Mouse (Mus musculus): ENCODE measurements at regions not wholly inside any gene's neighbourhood (a gene's known extent, or its start where the extent isn't known, plus 50 kb on each side); places are given as distances from the start of the nearest gene placed in this dataset.

GRCm38 (mm10) chr3:73409929-73410522 lies 298.2 kb downstream of the Bche start:
- Histone ChIP-seq H3K36me3 (ENCODE audit: control insufficient read depth in 1 of 2, insufficient read depth in 2 of 2, low read length in 2 of 2) (no peaks in the 10 kb centered on the region), H3K4me1 (ENCODE audit: control insufficient read depth in 1 of 2, insufficient read depth in 2 of 2, low read length in 2 of 2) (no peaks in the 10 kb centered on the region), H3K9ac (ENCODE audit: control insufficient read depth, low read depth, low read length, poor library complexity, severe bottlenecking) (no peak overlapping the region), H3K79me2 (ENCODE audit: control insufficient read depth, insufficient read depth, low read length, poor library complexity) (no peaks in the 10 kb centered on the region), H3K4me3 (ENCODE audit: control insufficient read depth in 1 of 2, insufficient read depth in 1 of 2, low read depth in 2 of 2, low read length in 2 of 2) (no peak overlapping the region), H3K27ac (ENCODE audit: control insufficient read depth, low read depth, low read length) (no peak overlapping the region), H3K9me3 (replicated peaks; ENCODE audit: insufficient read depth, low read length) (no peaks in the 10 kb centered on the region), H3K27me3 (ENCODE audit: control insufficient read depth in 1 of 2, insufficient read depth in 2 of 2, low read length in 2 of 2) (no peaks in the 10 kb centered on the region)
- TF ChIP-seq KAT2A (conservative IDR thresholded peaks at IDR 0.05; ENCODE audit: low read depth, low read length): no peak
- TF ChIP-seq POLR2AphosphoS2 (IDR thresholded peaks at IDR 0.05; ENCODE audit: low read length): no peak
- TF ChIP-seq HCFC1 (IDR thresholded peaks at IDR 0.05; ENCODE audit: low read depth, low read length): no peak
- TF ChIP-seq POLR2A (IDR thresholded peaks at IDR 0.05; ENCODE audit: control insufficient read depth in 1 of 2, insufficient read depth in 1 of 2, low read depth in 1 of 2, low read length in 2 of 2, poor library complexity in 1 of 2): no peak
- TF ChIP-seq TAL1 (IDR thresholded peaks at IDR 0.05; ENCODE audit: low read length): no peak
- TF ChIP-seq NRF1 (IDR thresholded peaks at IDR 0.05; ENCODE audit: insufficient read depth, low read depth, low read length, poor library complexity, severe bottlenecking): no peak
- TF ChIP-seq SMC3 (IDR thresholded peaks at IDR 0.05; ENCODE audit: low read depth, low read length): no peak
- TF ChIP-seq GABPA (IDR thresholded peaks at IDR 0.05; ENCODE audit: low read depth, low read length): no peak
- DNase-seq (ENCODE audit: low read depth, low spot score): no peak

- Histone ChIP-seq H3K4me3 (ENCODE audit: control insufficient read depth in 1 of 2, insufficient read depth in 1 of 2, low read depth in 2 of 2, low read length in 2 of 2) (no peak overlapping the region), H3K27me3 (ENCODE audit: control insufficient read depth in 1 of 2, insufficient read depth in 2 of 2, low read length in 2 of 2) (no peaks in the 10 kb centered on the region), H3K79me2 (ENCODE audit: control insufficient read depth, insufficient read depth, low read length, poor library complexity) (no peaks in the 10 kb centered on the region), H3K4me1 (ENCODE audit: control insufficient read depth in 1 of 2, insufficient read depth in 2 of 2, low read length in 2 of 2) (no peaks in the 10 kb centered on the region), H3K9me3 (replicated peaks; ENCODE audit: insufficient read depth, low read length) (no peaks in the 10 kb centered on the region), H3K9ac (ENCODE audit: control insufficient read depth, low read depth, low read length, poor library complexity, severe bottlenecking) (no peak overlapping the region), H3K27ac (ENCODE audit: control insufficient read depth, low read depth, low read length) (no peak overlapping the region), H3K36me3 (ENCODE audit: control insufficient read depth in 1 of 2, insufficient read depth in 2 of 2, low read length in 2 of 2) (no peaks in the 10 kb centered on the region)
- no peak for DNase-seq (ENCODE audit: low read depth, low spot score)
- TF ChIP-seq BHLHE40 (IDR thresholded peaks at IDR 0.05; ENCODE audit: borderline replicate concordance, low read depth, low read length): no peak
- no peak for TF ChIP-seq CHD1 (IDR thresholded peaks at IDR 0.05; ENCODE audit: low read depth, low read length)
- TF ChIP-seq TBP (IDR thresholded peaks at IDR 0.05; ENCODE audit: low read depth, low read length): no peak
- no peak for TF ChIP-seq CHD2 (IDR thresholded peaks at IDR 0.05; ENCODE audit: low read length)
- TF ChIP-seq JUND (IDR thresholded peaks at IDR 0.05; ENCODE audit: low read depth, low read length): no peak
- no peak for TF ChIP-seq ETS1 (IDR thresholded peaks at IDR 0.05; ENCODE audit: low read depth, low read length)
- no peak for TF ChIP-seq HCFC1 (IDR thresholded peaks at IDR 0.05; ENCODE audit: low read depth, low read length)
- no peak for TF ChIP-seq USF1 (IDR thresholded peaks at IDR 0.05; ENCODE audit: low read depth, low read length)
- no peak for TF ChIP-seq CTCF (IDR thresholded peaks at IDR 0.05 in 2 of 3, conservative IDR thresholded peaks at IDR 0.05 in 1 of 3; ENCODE audit: control insufficient read depth in 1 of 3, insufficient read depth in 1 of 3, low read depth in 2 of 3, low read length in 3 of 3, poor library complexity in 1 of 3, severe bottlenecking in 1 of 3)
- TF ChIP-seq ZC3H11A (IDR thresholded peaks at IDR 0.05; ENCODE audit: low read depth, low read length): no peak
- no peak for TF ChIP-seq EP300 (IDR thresholded peaks at IDR 0.05; ENCODE audit: low read depth in 1 of 2, low read length in 2 of 2)
- TF ChIP-seq KAT2A (conservative IDR thresholded peaks at IDR 0.05; ENCODE audit: low read depth, low read length): no peak
- no peak for TF ChIP-seq SMC3 (IDR thresholded peaks at IDR 0.05; ENCODE audit: low read depth, low read length)
- no peak for TF ChIP-seq MEF2A (IDR thresholded peaks at IDR 0.05; ENCODE audit: extremely low read depth, insufficient replicate concordance, low read depth, low read length, poor library complexity, severe bottlenecking)
- no peak for TF ChIP-seq TCF12 (IDR thresholded peaks at IDR 0.05; ENCODE audit: low read depth, low read length)
- TF ChIP-seq MYB (IDR thresholded peaks at IDR 0.05; ENCODE audit: low read depth, low read length): no peak
- TF ChIP-seq UBTF (IDR thresholded peaks at IDR 0.05; ENCODE audit: borderline replicate concordance, insufficient read depth, low read depth, low read length): no peak
- TF ChIP-seq MYC (IDR thresholded peaks at IDR 0.05; ENCODE audit: low read depth, low read length): no peak
Measured at GRCm38 (mm10) chr3:73401395-73401794, 306.8 kb downstream of the Bche start.
